Mouse (Mus musculus) neural tube, embryonic 10.5 days (tissue): ENCODE measurements around the gene Ildr2.

ENCODE experiments used
- DNase-seq: peaks from one replicate; pipeline ENCODE4 v3.0.0-alpha.2; 2017; ENCODE audit warnings: low spot score; ENCODE audit errors: extremely low spot score

Gene Ildr2

GRCm38 (mm10) chr1:166283451-166283850 lies 29.5 kb downstream of the Ildr2 start:
- DNase-seq, result no peak

GRCm38 (mm10) chr1:166284390-166284789 lies 30.5 kb downstream of the Ildr2 start:
- no peak for DNase-seq

GRCm38 (mm10) chr1:166286231-166286630 lies 32.3 kb downstream of the Ildr2 start:
- DNase-seq, result no peak

- no peak for DNase-seq
These were observed 36.6 kb downstream of the Ildr2 start for GRCm38 (mm10) chr1:166290562-166290961.

- no peak for DNase-seq
These were observed 39.1 kb downstream of the Ildr2 start for GRCm38 (mm10) chr1:166293086-166293485.

GRCm38 (mm10) chr1:166295548-166295947 lies 41.6 kb downstream of the Ildr2 start:
- DNase-seq, result no peak

GRCm38 (mm10) chr1:166296371-166296770 lies 42.4 kb downstream of the Ildr2 start:
- DNase-seq, result no peak

- DNase-seq, result no peak
These were observed 43.0 kb downstream of the Ildr2 start for GRCm38 (mm10) chr1:166296971-166297370.

GRCm38 (mm10) chr1:166297499-166298111 lies 43.7 kb downstream of the Ildr2 start:
- DNase-seq, result no peak

GRCm38 (mm10) chr1:166298884-166299283 lies 44.9 kb downstream of the Ildr2 start:
- DNase-seq, result no peak

- no peak for DNase-seq
These were observed 45.9 kb downstream of the Ildr2 start for GRCm38 (mm10) chr1:166299821-166300220.

GRCm38 (mm10) chr1:166300526-166300925 lies 46.6 kb downstream of the Ildr2 start:
- DNase-seq, result no peak

GRCm38 (mm10) chr1:166304352-166305240 lies 50.7 kb downstream of the Ildr2 start:
- no peak for DNase-seq

- DNase-seq, result no peak
These were observed 54.5 kb downstream of the Ildr2 start for GRCm38 (mm10) chr1:166308471-166308850.

GRCm38 (mm10) chr1:166308851-166309715 lies 55.1 kb downstream of the Ildr2 start:
- peak; percentile 73 for DNase-seq

- DNase-seq, result no peak
These were observed 57.2 kb downstream of the Ildr2 start for GRCm38 (mm10) chr1:166311151-166311550.

- DNase-seq, result no peak
These were observed 59.7 kb downstream of the Ildr2 start for GRCm38 (mm10) chr1:166313637-166314036.

- no peak for DNase-seq
These were observed 61.8 kb downstream of the Ildr2 start for GRCm38 (mm10) chr1:166315706-166316105.

GRCm38 (mm10) chr1:166319132-166319698 lies 65.3 kb downstream of the Ildr2 start:
- DNase-seq, result peak; percentile 70

GRCm38 (mm10) chr1:166326421-166326820 lies 72.5 kb downstream of the Ildr2 start:
- DNase-seq, result no peak

GRCm38 (mm10) chr1:166330752-166331151 lies 76.8 kb downstream of the Ildr2 start:
- DNase-seq, result no peak
